Mouse (Mus musculus): ENCODE results near the gene Rabl6. TPM values are rescaled to one million over a fixed set of nuclear protein-coding genes. Genes with fewer than 3 reads are reported as not detected.
A peak's percentile ranks its signal among the peaks of the same experiment; 100 is the strongest.

The Rabl6 gene
- total and polyA plus RNA-seq, 2 experiments from 2014 or later: 28.7 to 89.9 TPM

DNA sequence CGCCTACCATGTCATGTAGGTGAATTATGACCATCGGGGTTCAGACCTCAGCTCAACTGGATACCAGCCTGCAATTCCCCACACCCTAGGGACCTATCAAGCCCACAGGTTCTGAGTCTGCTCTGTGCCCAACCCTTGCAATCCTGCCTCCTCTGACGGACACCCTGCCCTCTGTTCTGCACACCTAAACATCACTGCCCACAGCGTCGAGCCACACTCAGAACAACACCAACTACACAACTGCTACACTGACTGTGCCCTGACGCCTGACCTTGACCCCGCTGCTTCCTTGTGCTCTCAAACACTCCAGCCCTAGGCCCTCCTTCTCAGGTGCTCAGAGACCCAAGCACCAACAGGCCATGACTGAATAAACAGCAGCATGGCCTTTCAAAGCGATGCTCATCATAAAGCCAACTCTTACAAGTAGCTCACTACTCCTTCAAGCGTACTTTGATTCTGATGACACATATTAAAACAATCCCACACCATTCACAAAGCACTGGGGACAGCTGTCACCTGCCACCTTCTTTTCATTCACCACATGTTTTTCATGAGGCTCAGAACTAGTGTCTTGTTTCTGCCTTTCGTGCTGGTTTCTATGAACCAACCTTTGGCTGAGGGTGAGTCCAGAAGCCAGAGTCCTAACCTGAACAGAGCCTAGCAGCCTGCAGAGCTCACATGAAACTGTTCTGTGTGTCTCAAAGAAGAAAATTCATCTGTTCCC is 66.5 kb downstream of the Rabl6 start:
- TF ChIP-seq EP300 (IDR thresholded peaks at IDR 0.05; ENCODE audit: low read depth) (no peak), CTCF (IDR thresholded peaks at IDR 0.05; ENCODE audit: low read depth) (no peak)
- no peaks in the 10 kb centered on the region for H3K27me3 ChIP-seq (ENCODE audit: control insufficient read depth, insufficient read depth, low read length)
- H3K4me1 ChIP-seq (ENCODE audit: control insufficient read depth, insufficient read depth): peaks cover 10% of the 10 kb centered on the region
- no peak overlapping the region for H3K4me2 ChIP-seq (ENCODE audit: low read depth, low read length)
- no peak overlapping the region for H3K4me3 ChIP-seq (ENCODE audit: low read depth, low read length)
- no peak overlapping the region for H3K9ac ChIP-seq (replicated peaks; ENCODE audit: low read depth, low read length)
- no peaks in the 10 kb centered on the region for H3K9me3 ChIP-seq (replicated peaks; ENCODE audit: control insufficient read depth, low read length)
- H3K27ac ChIP-seq (ENCODE audit: low read depth): no peak overlapping the region
- 88% methylated on average over 10 of the region's 10 CpGs for WGBS
- DNase-seq (ENCODE audit: low spot score): no peak
- peaks cover 23% of the 10 kb centered on the region for H3K36me3 ChIP-seq (replicated peaks; ENCODE audit: control insufficient read depth, insufficient read depth, low read length)
- ATAC-seq (ENCODE audit: insufficient read depth, low read depth): no peak

DNA sequence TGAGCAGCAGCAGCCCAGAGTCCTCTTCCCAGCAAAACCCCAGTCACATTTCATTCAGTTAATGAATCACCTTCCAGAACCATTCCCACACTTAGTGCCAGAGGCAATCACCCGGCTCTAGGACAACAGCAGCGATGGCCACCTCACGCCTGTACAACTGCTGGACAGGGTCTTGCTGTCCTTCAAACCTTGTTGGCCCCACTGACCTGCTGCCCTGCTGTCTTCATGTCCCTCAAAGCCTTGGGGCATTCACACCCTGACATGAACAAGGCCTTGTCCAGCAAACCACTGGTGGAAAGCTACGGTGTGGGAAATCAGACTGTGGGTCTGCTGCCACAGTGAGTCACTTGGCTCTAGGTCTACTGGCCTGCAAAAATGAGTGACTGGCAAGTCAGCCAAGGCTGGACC is 67.8 kb downstream of the Rabl6 start:
- WGBS: 95% methylated on average over 4 of the region's 4 CpGs
- Histone ChIP-seq H3K4me3 (ENCODE audit: low read depth, low read length) (no peak overlapping the region), H3K36me3 (replicated peaks; ENCODE audit: control insufficient read depth, insufficient read depth, low read length) (peaks cover 34% of the 10 kb centered on the region), H3K27ac (ENCODE audit: low read depth) (no peak overlapping the region), H3K9me3 (replicated peaks; ENCODE audit: control insufficient read depth, low read length) (no peaks in the 10 kb centered on the region), H3K4me2 (ENCODE audit: low read depth, low read length) (no peak overlapping the region), H3K9ac (replicated peaks; ENCODE audit: low read depth, low read length) (no peak overlapping the region), H3K4me1 (ENCODE audit: control insufficient read depth, insufficient read depth) (peaks cover 8% of the 10 kb centered on the region; the same call in 1 of the 2 replicates), H3K27me3 (ENCODE audit: control insufficient read depth, insufficient read depth, low read length) (no peaks in the 10 kb centered on the region)
- ATAC-seq (ENCODE audit: insufficient read depth, low read depth) (no peak), DNase-seq (ENCODE audit: low spot score) (no peak)
- TF ChIP-seq CTCF (IDR thresholded peaks at IDR 0.05; ENCODE audit: low read depth): no peak
- no peak for TF ChIP-seq EP300 (IDR thresholded peaks at IDR 0.05; ENCODE audit: low read depth)

DNA sequence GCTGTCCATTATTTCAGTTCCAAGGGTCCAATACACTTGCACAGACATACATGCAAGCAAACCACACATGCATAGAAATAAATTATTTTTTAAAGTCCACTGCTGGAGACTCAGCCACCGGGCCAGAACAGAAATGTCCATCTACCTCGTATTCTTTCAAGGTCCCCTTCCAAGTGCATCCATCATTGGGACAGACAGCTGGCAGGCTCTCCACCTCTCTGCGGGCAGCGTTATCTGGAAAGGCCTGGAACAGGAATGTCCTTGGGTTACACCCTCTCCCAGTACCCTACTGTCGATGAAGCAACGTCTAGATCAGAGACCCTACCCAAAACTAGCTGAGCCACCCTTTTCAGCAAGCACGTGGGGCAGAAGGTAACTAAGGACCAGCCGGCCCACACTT is 71.8 kb downstream of the Rabl6 start:
- no peak for TF ChIP-seq CTCF (IDR thresholded peaks at IDR 0.05; ENCODE audit: low read depth)
- TF ChIP-seq EP300 (IDR thresholded peaks at IDR 0.05; ENCODE audit: low read depth): no peak
- Histone ChIP-seq H3K27me3 (ENCODE audit: control insufficient read depth, insufficient read depth, low read length) (no peaks in the 10 kb centered on the region), H3K4me2 (ENCODE audit: low read depth, low read length) (no peak overlapping the region), H3K9ac (replicated peaks; ENCODE audit: low read depth, low read length) (no peak overlapping the region), H3K4me3 (ENCODE audit: low read depth, low read length) (no peak overlapping the region), H3K27ac (ENCODE audit: low read depth) (no peak overlapping the region), H3K9me3 (replicated peaks; ENCODE audit: control insufficient read depth, low read length) (no peaks in the 10 kb centered on the region), H3K4me1 (ENCODE audit: control insufficient read depth, insufficient read depth) (peaks cover 11% of the 10 kb centered on the region; the same call in 1 of the 2 replicates), H3K36me3 (replicated peaks; ENCODE audit: control insufficient read depth, insufficient read depth, low read length) (peaks cover 52% of the 10 kb centered on the region)
- WGBS: 48% methylated on average over 8 of the region's 8 CpGs
- ATAC-seq (ENCODE audit: insufficient read depth, low read depth) (no peak), DNase-seq (ENCODE audit: low spot score) (no peak)

DNA sequence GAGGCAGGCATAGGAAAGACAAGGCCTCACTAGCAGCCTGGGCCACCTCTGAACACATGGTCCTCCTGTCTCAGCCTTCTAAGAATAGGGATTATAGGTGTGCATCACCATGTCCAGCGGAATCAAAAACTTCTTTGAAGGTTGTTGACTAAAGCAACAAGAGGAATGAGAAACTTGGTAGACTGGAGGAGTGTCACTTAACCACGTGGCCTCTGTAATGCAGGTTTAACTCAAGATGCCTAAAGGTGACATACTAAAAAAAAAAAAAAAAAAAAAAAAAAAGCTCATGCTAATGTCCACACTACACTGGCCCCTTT is 73.5 kb downstream of the Rabl6 start:
- Histone ChIP-seq H3K36me3 (replicated peaks; ENCODE audit: control insufficient read depth, insufficient read depth, low read length) (peaks cover 68% of the 10 kb centered on the region), H3K27ac (ENCODE audit: low read depth) (peak overlapping the region; percentile 56; the same call in 1 of the 2 replicates), H3K4me1 (ENCODE audit: control insufficient read depth, insufficient read depth) (peaks cover 11% of the 10 kb centered on the region; the same call in 1 of the 2 replicates), H3K9ac (replicated peaks; ENCODE audit: low read depth, low read length) (no peak overlapping the region), H3K4me2 (ENCODE audit: low read depth, low read length) (no peak overlapping the region), H3K27me3 (ENCODE audit: control insufficient read depth, insufficient read depth, low read length) (no peaks in the 10 kb centered on the region), H3K9me3 (replicated peaks; ENCODE audit: control insufficient read depth, low read length) (no peaks in the 10 kb centered on the region), H3K4me3 (ENCODE audit: low read depth, low read length) (no peak overlapping the region)
- DNase-seq (ENCODE audit: low spot score): no peak
- ATAC-seq (ENCODE audit: insufficient read depth, low read depth): no peak
- 87% methylated on average over 2 of the region's 2 CpGs for WGBS
- TF ChIP-seq EP300 (IDR thresholded peaks at IDR 0.05; ENCODE audit: low read depth) (no peak), CTCF (IDR thresholded peaks at IDR 0.05; ENCODE audit: low read depth) (no peak)

DNA sequence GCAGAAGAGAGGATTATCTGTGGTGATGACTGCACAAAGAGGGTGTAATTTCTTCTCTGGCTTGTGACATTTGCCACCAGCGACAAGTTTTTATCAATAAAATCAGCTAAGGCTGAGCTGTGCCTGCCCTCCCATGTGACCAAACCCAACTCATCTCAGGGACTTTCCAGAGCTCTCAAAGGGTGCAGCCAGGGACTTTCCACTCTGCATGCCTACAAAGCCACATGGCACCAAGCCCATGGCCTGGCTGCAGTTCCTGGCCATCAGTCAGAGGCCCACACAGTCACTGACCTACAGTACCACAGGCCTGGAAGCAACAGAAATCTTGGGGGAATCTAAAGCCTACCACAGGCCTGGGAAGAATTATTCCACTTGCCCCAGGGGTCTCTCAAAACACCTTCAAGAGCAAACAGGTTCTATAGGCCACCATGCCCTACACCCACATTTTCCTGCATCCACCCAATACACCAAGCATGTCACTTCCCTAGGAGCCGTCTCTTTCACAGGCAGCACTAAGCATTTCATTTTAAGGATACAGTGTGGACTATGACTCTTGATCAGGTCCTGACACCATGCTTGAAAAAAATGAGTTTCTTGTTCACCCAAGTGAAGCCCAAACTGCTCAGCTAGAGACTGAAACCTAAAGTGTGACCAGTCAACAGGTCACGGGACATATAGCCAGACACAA is 74.0 kb downstream of the Rabl6 start:
- no peaks in the 10 kb centered on the region for H3K27me3 ChIP-seq (ENCODE audit: control insufficient read depth, insufficient read depth, low read length)
- H3K4me3 ChIP-seq (ENCODE audit: low read depth, low read length): no peak overlapping the region
- H3K27ac ChIP-seq (ENCODE audit: low read depth): peak overlapping the region; percentile 56
- WGBS: 55% methylated on average over 3 of the region's 3 CpGs
- TF ChIP-seq EP300 (IDR thresholded peaks at IDR 0.05; ENCODE audit: low read depth) (no peak), CTCF (IDR thresholded peaks at IDR 0.05; ENCODE audit: low read depth) (no peak)
- ATAC-seq (ENCODE audit: insufficient read depth, low read depth) (peak; percentile 82), DNase-seq (ENCODE audit: low spot score) (peak; percentile 56)
- H3K4me1 ChIP-seq (ENCODE audit: control insufficient read depth, insufficient read depth): peaks cover 11% of the 10 kb centered on the region; the same call in 1 of the 2 replicates
- H3K9me3 ChIP-seq (replicated peaks; ENCODE audit: control insufficient read depth, low read length): no peaks in the 10 kb centered on the region
- H3K9ac ChIP-seq (replicated peaks; ENCODE audit: low read depth, low read length): no peak overlapping the region
- H3K4me2 ChIP-seq (ENCODE audit: low read depth, low read length): no peak overlapping the region
- peaks cover 73% of the 10 kb centered on the region for H3K36me3 ChIP-seq (replicated peaks; ENCODE audit: control insufficient read depth, insufficient read depth, low read length)

All from heart, postnatal 0 days (tissue).